Mouse (Mus musculus) heart, adult 2 months (tissue): ENCODE data around the gene Cldn4.

ENCODE experiments used
- CTCF ChIP-seq: fragments of 200-600 bp; IDR thresholded peaks from 2 replicates; pipeline ENCODE4 v1.8.1; 2022; ENCODE audit warnings: antibody characterized with exemption, mild to moderate bottlenecking, moderate library complexity
- POLR2A ChIP-seq: fragments of 200-500 bp; IDR thresholded peaks from 2 replicates; pipeline ENCODE4 v1.6.1; 2011; ENCODE audit warnings: mild to moderate bottlenecking, low read depth, low read length, control low read depth; ENCODE audit not compliant: insufficient read depth

GRCm38 (mm10) chr5:134976164-134976563 is 29.4 kb upstream of the Cldn4 start:
- no peak for TF ChIP-seq CTCF
- no peak for TF ChIP-seq POLR2A
